Comparison of ENCODE assay signal across 33 mouse cellular contexts in the genomic region with DNA sequence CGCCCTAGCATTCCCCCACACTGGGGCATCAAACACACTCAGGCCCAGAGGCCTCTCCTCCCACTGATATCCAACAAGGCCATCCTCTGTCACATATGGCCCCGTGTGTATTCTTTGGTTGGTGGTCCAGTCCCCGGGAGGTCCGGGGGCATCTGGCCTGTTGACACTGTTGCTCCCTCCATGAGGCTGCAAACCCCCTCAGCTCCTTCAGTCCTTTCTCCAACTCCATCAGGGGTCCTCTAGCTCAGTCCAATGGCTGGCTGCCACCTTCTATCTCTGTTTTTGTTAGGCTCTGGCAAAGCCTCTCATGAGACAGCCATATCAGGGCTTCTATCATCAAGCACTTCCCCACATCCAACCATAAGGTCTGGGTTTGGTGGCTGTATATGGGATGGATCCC. TPM values are rescaled to one million over a fixed set of nuclear protein-coding genes. Genes with fewer than 3 reads are reported as not detected.
DNase-seq lines count a peak whose midpoint lies in the region; ATAC-seq and TF ChIP-seq lines count a peak whose summit lies in the region.
"Had no signal": no experiment of that assay in that cellular context is flagged by ENCODE, and none has a peak within 500 bp of the region (broad histone marks: within the 10 kb centered on the region; RNA-seq: fewer than 3 reads in every experiment).

No protein-coding gene starts in this region.

- H3K4me1 ChIP-seq in liver, embryonic 11.5 days (replicated peaks; ENCODE audit: control insufficient read depth, insufficient read depth, low read length) = peaks cover 8% of the 10 kb centered on the region
- H3K4me1 ChIP-seq in midbrain, embryonic 10.5 days = no peaks in the 10 kb centered on the region
- no peaks in the 10 kb centered on the region for H3K4me1 ChIP-seq in midbrain, embryonic 14.5 days (ENCODE audit: control insufficient read depth, insufficient read depth, low read length)
- H3K4me1 ChIP-seq in liver, embryonic 14.5 days (replicated peaks; ENCODE audit: control insufficient read depth in 2 of 2, insufficient read depth in 2 of 2, low read length in 1 of 2) = peaks cover 45 to 47% of the 10 kb centered on the region in 2 experiments
- H3K4me1 ChIP-seq: embryonic facial prominence, embryonic 12.5 days; embryonic facial prominence, embryonic 15.5 days; heart, embryonic 13.5 days; hindbrain, embryonic 12.5 days; hindbrain, embryonic 15.5 days had no signal

- H3K36me3 ChIP-seq in liver, embryonic 11.5 days (ENCODE audit: control insufficient read depth, insufficient read depth, low read length) = no peaks in the 10 kb centered on the region
- no peaks in the 10 kb centered on the region for H3K36me3 ChIP-seq in midbrain, embryonic 10.5 days
- H3K36me3 ChIP-seq in midbrain, embryonic 14.5 days (ENCODE audit: control insufficient read depth, insufficient read depth, low read length) = no peaks in the 10 kb centered on the region
- no peaks in the 10 kb centered on the region for H3K36me3 ChIP-seq in liver, embryonic 14.5 days (replicated peaks; ENCODE audit: control insufficient read depth, insufficient read depth, low read depth)
- H3K36me3 ChIP-seq: embryonic facial prominence, embryonic 12.5 days; embryonic facial prominence, embryonic 15.5 days; heart, embryonic 13.5 days; hindbrain, embryonic 12.5 days; hindbrain, embryonic 15.5 days had no signal

- 89% methylated on average over 4 of the region's 4 CpGs for WGBS in liver, embryonic 11.5 days
- WGBS in midbrain, embryonic 10.5 days = 84% methylated on average over 4 of the region's 4 CpGs
- 83% methylated on average over 4 of the region's 4 CpGs for WGBS in midbrain, embryonic 14.5 days
- WGBS in liver, embryonic 14.5 days (ENCODE audit: insufficient replicate concordance) = 81% methylated on average over 4 of the region's 4 CpGs

- no peaks in the 10 kb centered on the region for H3K9me3 ChIP-seq in liver, embryonic 11.5 days (ENCODE audit: control insufficient read depth, low read length)
- H3K9me3 ChIP-seq in midbrain, embryonic 10.5 days (replicated peaks) = no peaks in the 10 kb centered on the region
- H3K9me3 ChIP-seq in midbrain, embryonic 14.5 days (ENCODE audit: control insufficient read depth, low read length) = no peaks in the 10 kb centered on the region
- no peaks in the 10 kb centered on the region for H3K9me3 ChIP-seq in liver, embryonic 14.5 days (ENCODE audit: control insufficient read depth, low read length)
- H3K9me3 ChIP-seq: embryonic facial prominence, embryonic 12.5 days; embryonic facial prominence, embryonic 15.5 days; heart, embryonic 13.5 days; hindbrain, embryonic 12.5 days; hindbrain, embryonic 15.5 days had no signal

- ATAC-seq in liver, embryonic 11.5 days (replicated peaks; ENCODE audit: low FRiP score) = no peak
- no peak for ATAC-seq in midbrain, embryonic 14.5 days (ENCODE audit: low FRiP score, low TSS enrichment)
- ATAC-seq in liver, embryonic 14.5 days (ENCODE audit: insufficient read depth) = no peak
- ATAC-seq: CD4-positive, CD25-positive, alpha-beta regulatory T cell, adult 4 months; forebrain, embryonic 14.5 days; forebrain, postnatal 0 days had no signal

- no peak overlapping the region for H3K4me3 ChIP-seq in liver, embryonic 11.5 days (ENCODE audit: low read depth, low read length)
- no peak overlapping the region for H3K4me3 ChIP-seq in midbrain, embryonic 10.5 days
- no peak overlapping the region for H3K4me3 ChIP-seq in midbrain, embryonic 14.5 days (replicated peaks; ENCODE audit: low read depth, low read length)
- H3K4me3 ChIP-seq in liver, embryonic 14.5 days (ENCODE audit: insufficient read depth in 1 of 2, low read depth in 2 of 2, low read length in 2 of 2) = no peak overlapping the region
- H3K4me3 ChIP-seq: embryonic facial prominence, embryonic 12.5 days; embryonic facial prominence, embryonic 15.5 days; heart, embryonic 13.5 days; hindbrain, embryonic 12.5 days; hindbrain, embryonic 15.5 days had no signal

- no peak overlapping the region for H3K9ac ChIP-seq in liver, embryonic 11.5 days (ENCODE audit: low read depth, low read length)
- H3K9ac ChIP-seq in midbrain, embryonic 14.5 days (replicated peaks; ENCODE audit: low read length) = no peak overlapping the region
- no peak overlapping the region for H3K9ac ChIP-seq in liver, embryonic 14.5 days (replicated peaks)
- H3K9ac ChIP-seq: embryonic facial prominence, embryonic 12.5 days; embryonic facial prominence, embryonic 15.5 days; forebrain, postnatal 0 days; heart, embryonic 13.5 days; hindbrain, embryonic 12.5 days; hindbrain, embryonic 15.5 days had no signal

- peak; percentile 4 for DNase-seq in liver
- DNase-seq in liver, embryonic 11.5 days (ENCODE audit: low spot score) = no peak
- DNase-seq in midbrain, embryonic 10.5 days (ENCODE audit: low spot score) = peak; percentile 2
- DNase-seq in midbrain, embryonic 14.5 days = no peak
- no peak for DNase-seq in liver, embryonic 14.5 days (ENCODE audit: low read depth in 3 of 3, low spot score in 3 of 3)
- DNase-seq in layer of hippocampus, postnatal 14 days (ENCODE audit: low spot score in 2 of 2) = no peak
- DNase-seq in left cerebral cortex, adult 9 months (ENCODE audit: low spot score in 2 of 2) = no peak
- DNase-seq: adrenal gland, adult 2 months; adrenal gland, postnatal 14 days; cerebellum, adult 11 months; cerebellum, adult 2 months; cerebellum, adult 9-11 months; cerebellum, postnatal 25 days; forebrain, postnatal 0 days; gastrocnemius, postnatal 10 days; gastrocnemius, postnatal 36 days had no signal

- H3K4me2 ChIP-seq in liver, embryonic 11.5 days = no peak overlapping the region
- no peak overlapping the region for H3K4me2 ChIP-seq in midbrain, embryonic 14.5 days (ENCODE audit: low read length)
- H3K4me2 ChIP-seq in liver, embryonic 14.5 days (ENCODE audit: low read depth) = no peak overlapping the region
- H3K4me2 ChIP-seq: embryonic facial prominence, embryonic 12.5 days; embryonic facial prominence, embryonic 15.5 days; heart, embryonic 13.5 days; hindbrain, embryonic 12.5 days; hindbrain, embryonic 15.5 days had no signal

- H3K27me3 ChIP-seq in liver, embryonic 11.5 days (replicated peaks; ENCODE audit: control insufficient read depth, insufficient read depth, low read length) = no peaks in the 10 kb centered on the region; the same call in 1 of the 2 replicates
- H3K27me3 ChIP-seq in midbrain, embryonic 10.5 days (ENCODE audit: low read depth, poor library complexity, severe bottlenecking) = no peaks in the 10 kb centered on the region
- H3K27me3 ChIP-seq in midbrain, embryonic 14.5 days (ENCODE audit: control insufficient read depth, insufficient read depth, low read length) = no peaks in the 10 kb centered on the region
- no peaks in the 10 kb centered on the region for H3K27me3 ChIP-seq in liver, embryonic 14.5 days (ENCODE audit: control insufficient read depth, insufficient read depth, low read length)
- H3K27me3 ChIP-seq: embryonic facial prominence, embryonic 12.5 days; embryonic facial prominence, embryonic 15.5 days; heart, embryonic 13.5 days; hindbrain, embryonic 12.5 days; hindbrain, embryonic 15.5 days had no signal

- TF ChIP-seq CTCF in liver, embryonic 14.5 days (IDR thresholded peaks at IDR 0.05; ENCODE audit: low read depth) = no peak

- no peak overlapping the region for H3K27ac ChIP-seq in liver, embryonic 11.5 days (ENCODE audit: low read depth, low read length)
- H3K27ac ChIP-seq in midbrain, embryonic 10.5 days (replicated peaks) = no peak overlapping the region
- no peak overlapping the region for H3K27ac ChIP-seq in midbrain, embryonic 14.5 days (replicated peaks; ENCODE audit: low read depth, low read length)
- H3K27ac ChIP-seq in liver, embryonic 14.5 days = peak overlapping the region; percentile 57
- H3K27ac ChIP-seq: embryonic facial prominence, embryonic 12.5 days; embryonic facial prominence, embryonic 15.5 days; heart, embryonic 13.5 days; hindbrain, embryonic 12.5 days; hindbrain, embryonic 15.5 days had no signal

- TF ChIP-seq EP300 in liver, embryonic 14.5 days (IDR thresholded peaks at IDR 0.05; ENCODE audit: low read depth) = no peak

RNA-seq across cellular contexts. Expression of a gene that starts 13.6 kb away (rescaled TPM):
- polyA plus RNA-seq in liver, embryonic 11.5 days (2014; fragmentation: Nextera tagmentation; extraction: Ambion mirVana) = 388 and 389 TPM in 2 replicates
- 20.6 and 24.1 TPM in 2 replicates for polyA plus RNA-seq in midbrain, embryonic 10.5 days (2016; fragmentation: Nextera tagmentation; extraction: Ambion mirVana)
- 11.7 and 13.3 TPM in 2 replicates for polyA plus RNA-seq in midbrain, embryonic 14.5 days (2014; fragmentation: Nextera tagmentation; extraction: Ambion mirVana)
- polyA plus RNA-seq in liver, embryonic 14.5 days (2012; rRNA removed) = 207 and 272 TPM in 2 replicates
- polyA plus RNA-seq in liver, embryonic 14.5 days (2014; fragmentation: Nextera tagmentation; extraction: Ambion mirVana) = 326 and 386 TPM in 2 replicates
- total RNA-seq in layer of hippocampus, postnatal 14 days (2021) = 10 to 100 TPM; 45.4 to 53.0 TPM

RNA-seq across cellular contexts. Expression of a gene that starts 18.0 kb away (rescaled TPM):
- polyA plus RNA-seq in liver, embryonic 11.5 days (2014; fragmentation: Nextera tagmentation; extraction: Ambion mirVana) = not detected in 2 replicates
- polyA plus RNA-seq in midbrain, embryonic 10.5 days (2016; fragmentation: Nextera tagmentation; extraction: Ambion mirVana) = not detected in 2 replicates
- not detected in 2 replicates for polyA plus RNA-seq in midbrain, embryonic 14.5 days (2014; fragmentation: Nextera tagmentation; extraction: Ambion mirVana)
- not detected in 2 replicates for polyA plus RNA-seq in liver, embryonic 14.5 days (2012; rRNA removed)
- polyA plus RNA-seq in liver, embryonic 14.5 days (2014; fragmentation: Nextera tagmentation; extraction: Ambion mirVana) = not detected in 2 replicates
- total RNA-seq in layer of hippocampus, postnatal 14 days (2021) = not detected
- total RNA-seq: adrenal gland, adult 2 months; adrenal gland, postnatal 14 days; adrenal gland, postnatal 4 days; common myeloid progenitor, adult 5-6 weeks; forebrain, postnatal 0 days; gastrocnemius, adult 18-20 months; gastrocnemius, postnatal 10 days; gastrocnemius, postnatal 36 days; granulocyte monocyte progenitor cell, adult 5-6 weeks; heart, postnatal 25 days; hematopoietic stem cell, adult 5-6 weeks had no signal
- polyA plus RNA-seq: adrenal gland, adult 2 months; C2C12; CD4-positive, CD25-positive, alpha-beta regulatory T cell, adult 4 months; cerebellum, adult 2 months; embryonic facial prominence, embryonic 12.5 days; embryonic facial prominence, embryonic 15.5 days; forebrain, embryonic 11.5 days; forebrain, embryonic 14.5 days; forebrain, postnatal 0 days; heart, embryonic 13.5 days; heart, embryonic 16.5 days; hindbrain, embryonic 12.5 days had no signal

RNA-seq across cellular contexts. Expression of a gene that starts 39.7 kb away (rescaled TPM):
- polyA plus RNA-seq in liver, embryonic 11.5 days (2014; fragmentation: Nextera tagmentation; extraction: Ambion mirVana) = not detected in 2 replicates
- polyA plus RNA-seq in midbrain, embryonic 10.5 days (2016; fragmentation: Nextera tagmentation; extraction: Ambion mirVana) = not detected in 2 replicates
- not detected in 2 replicates for polyA plus RNA-seq in midbrain, embryonic 14.5 days (2014; fragmentation: Nextera tagmentation; extraction: Ambion mirVana)
- not detected in 2 replicates for polyA plus RNA-seq in liver, embryonic 14.5 days (2012; rRNA removed)
- polyA plus RNA-seq in liver, embryonic 14.5 days (2014; fragmentation: Nextera tagmentation; extraction: Ambion mirVana) = not detected in 2 replicates
- total RNA-seq in layer of hippocampus, postnatal 14 days (2021) = not detected
- total RNA-seq: adrenal gland, adult 2 months; adrenal gland, postnatal 14 days; adrenal gland, postnatal 4 days; common myeloid progenitor, adult 5-6 weeks; forebrain, postnatal 0 days; gastrocnemius, adult 18-20 months; gastrocnemius, postnatal 10 days; gastrocnemius, postnatal 36 days; granulocyte monocyte progenitor cell, adult 5-6 weeks; heart, postnatal 25 days; hematopoietic stem cell, adult 5-6 weeks; MEL had no signal
- polyA plus RNA-seq: adrenal gland, adult 2 months; C2C12; CD4-positive, CD25-positive, alpha-beta regulatory T cell, adult 4 months; cerebellum, adult 2 months; embryonic facial prominence, embryonic 12.5 days; embryonic facial prominence, embryonic 15.5 days; forebrain, embryonic 11.5 days; forebrain, embryonic 14.5 days; forebrain, postnatal 0 days; heart, embryonic 13.5 days; heart, embryonic 16.5 days; hindbrain, embryonic 12.5 days; hindbrain, embryonic 15.5 days had no signal

Comparison
In these comparisons a context has a peak if more than half of its experiments do, and no peak if none do; other contexts are left out.
1. DNase-seq: peak in liver (single experiment) and midbrain, embryonic 10.5 days (single experiment); none in liver, embryonic 11.5 days (single experiment), midbrain, embryonic 14.5 days (single experiment), liver, embryonic 14.5 days (0 of 3), layer of hippocampus, postnatal 14 days (0 of 2) and left cerebral cortex, adult 9 months (0 of 2).